Mouse (Mus musculus) right cerebral cortex, postnatal 14 days (tissue): ENCODE measurements around the gene Abhd18.
"Not testable (repeated sequence)": the region's sequence is repeated elsewhere in the genome, so short reads cannot be mapped to it uniquely, and the experiment has no call there.

Source experiments
- DNase-seq: peaks from one replicate; pipeline ENCODE4 v3.0.0; 2022

Gene Abhd18

GRCm38 (mm10) chr3:40846957-40847017, at the start of gene Abhd18:
Gene Abhd18, plus strand, starts transcription at chr3:40846970.
- not testable (repeated sequence) for DNase-seq

- no peak for DNase-seq
Observed at GRCm38 (mm10) chr3:40798054-40798453, 48.7 kb upstream of the Abhd18 start.

- peak; percentile 38 for DNase-seq
Observed at GRCm38 (mm10) chr3:40798500-40798899, 48.3 kb upstream of the Abhd18 start.

- peak; percentile 99 for DNase-seq
Observed at GRCm38 (mm10) chr3:40799530-40800372, 47.0 kb upstream of the Abhd18 start, which contains the start of gene Plk4. Gene Plk4, plus strand, starts transcription at chr3:40800019.

GRCm38 (mm10) chr3:40800373-40800823, 46.4 kb upstream of the Abhd18 start:
- DNase-seq, result peak; percentile 53

- no peak for DNase-seq
Observed at GRCm38 (mm10) chr3:40806871-40807270, 39.9 kb upstream of the Abhd18 start.

- no peak for DNase-seq
Observed at GRCm38 (mm10) chr3:40808686-40809085, 38.1 kb upstream of the Abhd18 start.

- DNase-seq, result no peak
Observed at GRCm38 (mm10) chr3:40809894-40810293, 36.9 kb upstream of the Abhd18 start.

- DNase-seq, result no peak
Observed at GRCm38 (mm10) chr3:40813275-40813674, 33.5 kb upstream of the Abhd18 start.

- DNase-seq, result not testable (repeated sequence)
Observed at GRCm38 (mm10) chr3:40845521-40845920, 1.2 kb upstream of the Abhd18 start.

- DNase-seq, result peak; percentile 93
Observed at GRCm38 (mm10) chr3:40846473-40846956, 255 bp upstream of the Abhd18 start, which contains the start of gene Mfsd8. Gene Mfsd8, minus strand, starts transcription at chr3:40846886.

- peak; percentile 43 for DNase-seq
Observed at GRCm38 (mm10) chr3:40847018-40847417, 248 bp downstream of the Abhd18 start.

- not testable (repeated sequence) for DNase-seq
Observed at GRCm38 (mm10) chr3:40847936-40848335, 1.2 kb downstream of the Abhd18 start.

GRCm38 (mm10) chr3:40853123-40853738, 6.5 kb downstream of the Abhd18 start:
- DNase-seq, result not testable (repeated sequence)

- peak; percentile 98 for DNase-seq
Observed at GRCm38 (mm10) chr3:40893816-40894258, 47.1 kb downstream of the Abhd18 start.

- peak; percentile 21 for DNase-seq
Observed at GRCm38 (mm10) chr3:40894336-40894735, 47.6 kb downstream of the Abhd18 start.

GRCm38 (mm10) chr3:40902443-40902842, 55.7 kb downstream of the Abhd18 start, which contains the start of gene 1700034I23Rik:
Gene 1700034I23Rik, minus strand, starts transcription at chr3:40902543.
- not testable (repeated sequence) for DNase-seq

GRCm38 (mm10) chr3:40938189-40938588, 91.4 kb downstream of the Abhd18 start:
- DNase-seq, result no peak

- no peak for DNase-seq
Observed at GRCm38 (mm10) chr3:40938592-40938991, 91.8 kb downstream of the Abhd18 start.

GRCm38 (mm10) chr3:40939019-40939418, 92.2 kb downstream of the Abhd18 start:
- no peak for DNase-seq

- DNase-seq, result peak; percentile 98
Observed at GRCm38 (mm10) chr3:40949170-40949902, 102.6 kb downstream of the Abhd18 start, which contains the start of gene Larp1b. Gene Larp1b, plus strand, starts transcription at chr3:40949828.

- peak; percentile 41 for DNase-seq
Observed at GRCm38 (mm10) chr3:40949903-40950600, 103.3 kb downstream of the Abhd18 start.
